ENCODE assay signal across 8 mouse cellular contexts in the genomic region with DNA sequence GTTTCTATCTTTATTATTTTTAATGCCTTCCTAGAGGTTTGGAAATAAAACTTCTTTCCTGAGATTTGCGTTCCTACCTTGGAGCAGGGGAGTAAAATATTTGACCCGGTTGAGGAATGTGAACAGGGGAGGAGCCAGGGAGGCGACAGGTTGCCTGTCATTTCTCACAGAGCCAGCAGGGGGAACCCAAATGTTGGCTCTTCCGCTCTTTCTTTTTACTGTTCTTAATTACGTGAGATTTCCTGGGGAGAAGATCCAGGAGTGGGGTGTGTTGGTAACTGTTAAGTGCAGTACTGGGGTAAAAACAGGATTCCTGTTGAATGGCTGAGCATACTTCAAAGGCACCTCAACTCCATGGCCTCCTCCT. TPM values are rescaled to one million over a fixed set of nuclear protein-coding genes. Genes with fewer than 3 reads are reported as not detected.
DNase-seq lines count a peak whose midpoint lies in the region; ATAC-seq lines count a peak whose summit lies in the region.
"Had no signal": no experiment of that assay in that cellular context is flagged by ENCODE, and none has a peak within 500 bp of the region (broad histone marks: within the 10 kb centered on the region; RNA-seq: fewer than 3 reads in every experiment).

No protein-coding gene starts in this region.

- H3K4me3 ChIP-seq in forebrain, embryonic 16.5 days (replicated peaks; ENCODE audit: low read length): no peak overlapping the region
- H3K4me3 ChIP-seq in limb, embryonic 10.5 days: no peak overlapping the region
- H3K4me3 ChIP-seq in midbrain, embryonic 11.5 days (ENCODE audit: low read depth, low read length): no peak overlapping the region
- H3K4me3 ChIP-seq: neural tube, embryonic 13.5 days had no signal

- H3K4me2 ChIP-seq in forebrain, embryonic 16.5 days (ENCODE audit: low read length): no peak overlapping the region
- H3K4me2 ChIP-seq in midbrain, embryonic 11.5 days: no peak overlapping the region
- H3K4me2 ChIP-seq: neural tube, embryonic 13.5 days had no signal

- H3K27ac ChIP-seq in forebrain, embryonic 16.5 days (ENCODE audit: low read length): no peak overlapping the region
- no peak overlapping the region for H3K27ac ChIP-seq in limb, embryonic 10.5 days
- no peak overlapping the region for H3K27ac ChIP-seq in midbrain, embryonic 11.5 days (ENCODE audit: low read depth, low read length)
- H3K27ac ChIP-seq: neural tube, embryonic 13.5 days had no signal

- H3K36me3 ChIP-seq in forebrain, embryonic 16.5 days (ENCODE audit: control insufficient read depth, insufficient read depth): peaks cover 8% of the 10 kb centered on the region; the same call in 1 of the 2 replicates
- H3K36me3 ChIP-seq in limb, embryonic 10.5 days: peaks cover 59% of the 10 kb centered on the region
- peaks cover 7% of the 10 kb centered on the region; the same call in 1 of the 2 replicates for H3K36me3 ChIP-seq in midbrain, embryonic 11.5 days (ENCODE audit: control insufficient read depth, insufficient read depth, low read length)

- 0 out of 2 replicates have a peak, but pooled peaks have one; percentile 36 for ATAC-seq in forebrain, embryonic 16.5 days
- ATAC-seq in midbrain, embryonic 11.5 days (ENCODE audit: low FRiP score): no peak

- WGBS in forebrain, embryonic 16.5 days: 14% methylated on average over 5 of the region's 5 CpGs
- WGBS in limb, embryonic 10.5 days: 8% methylated on average over 5 of the region's 5 CpGs
- WGBS in midbrain, embryonic 11.5 days: 20% methylated on average over 5 of the region's 5 CpGs

- no peaks in the 10 kb centered on the region for H3K4me1 ChIP-seq in forebrain, embryonic 16.5 days (replicated peaks; ENCODE audit: control insufficient read depth, insufficient read depth, low read length)
- peaks cover 9% of the 10 kb centered on the region; the same call in 1 of the 2 replicates for H3K4me1 ChIP-seq in limb, embryonic 10.5 days
- no peaks in the 10 kb centered on the region for H3K4me1 ChIP-seq in midbrain, embryonic 11.5 days (ENCODE audit: control insufficient read depth, insufficient read depth, low read length)
- H3K4me1 ChIP-seq: neural tube, embryonic 13.5 days had no signal

- peak; percentile 43 for DNase-seq in ovary, postnatal 36 days (ENCODE audit: low spot score)
- DNase-seq in ovary, postnatal 10 days (ENCODE audit: low spot score): no peak
- peak; percentile 88 for DNase-seq in ZHBTc4 (ENCODE audit: low read depth, low spot score)
- peak; percentile 52 for DNase-seq in limb, embryonic 10.5 days (ENCODE audit: low spot score)
- peak; percentile 91 for DNase-seq in midbrain, embryonic 11.5 days (ENCODE audit: low spot score, missing footprints)
- no peak for DNase-seq in left cerebral cortex, postnatal 36 days (ENCODE audit: low spot score in 2 of 2)

- H3K9ac ChIP-seq in forebrain, embryonic 16.5 days (replicated peaks; ENCODE audit: low read depth, low read length): no peak overlapping the region
- no peak overlapping the region for H3K9ac ChIP-seq in midbrain, embryonic 11.5 days (ENCODE audit: low read length)
- H3K9ac ChIP-seq: neural tube, embryonic 13.5 days had no signal

- H3K27me3 ChIP-seq in forebrain, embryonic 16.5 days (replicated peaks; ENCODE audit: control insufficient read depth, insufficient read depth, low read length): no peaks in the 10 kb centered on the region
- no peaks in the 10 kb centered on the region for H3K27me3 ChIP-seq in limb, embryonic 10.5 days (ENCODE audit: low read depth, poor library complexity, severe bottlenecking)
- H3K27me3 ChIP-seq in midbrain, embryonic 11.5 days (ENCODE audit: control insufficient read depth, insufficient read depth, low read length): no peaks in the 10 kb centered on the region
- H3K27me3 ChIP-seq: neural tube, embryonic 13.5 days had no signal

- H3K9me3 ChIP-seq in forebrain, embryonic 16.5 days (ENCODE audit: control insufficient read depth, low read length): no peaks in the 10 kb centered on the region
- H3K9me3 ChIP-seq in limb, embryonic 10.5 days (replicated peaks): no peaks in the 10 kb centered on the region
- no peaks in the 10 kb centered on the region for H3K9me3 ChIP-seq in midbrain, embryonic 11.5 days (ENCODE audit: control insufficient read depth, low read length)
- H3K9me3 ChIP-seq: neural tube, embryonic 13.5 days had no signal

- intact Hi-C loops in left cerebral cortex, postnatal 36 days (cut with DNase I): no loop called here

RNA-seq across cellular contexts. Expression of gene Anxa9, which starts 10.9 kb away (rescaled TPM):
- 0.51 and 0.86 TPM in 2 replicates for polyA plus RNA-seq in forebrain, embryonic 16.5 days (2015; fragmentation: Nextera tagmentation; extraction: Ambion mirVana)
- polyA plus RNA-seq in limb, embryonic 10.5 days (2016; fragmentation: Nextera tagmentation; extraction: Ambion mirVana): 1.2 and 1.6 TPM in 2 replicates
- 0.87 and 1.3 TPM in 2 replicates for polyA plus RNA-seq in midbrain, embryonic 11.5 days (2014; fragmentation: Nextera tagmentation; extraction: Ambion mirVana)
- 1 to 10 TPM; 1.1 TPM for total RNA-seq in left cerebral cortex, postnatal 36 days (2021)

RNA-seq across cellular contexts. Expression of gene Prune1, which starts 14.2 kb away (rescaled TPM):
- 45.8 and 55.6 TPM in 2 replicates for polyA plus RNA-seq in forebrain, embryonic 16.5 days (2015; fragmentation: Nextera tagmentation; extraction: Ambion mirVana)
- polyA plus RNA-seq in limb, embryonic 10.5 days (2016; fragmentation: Nextera tagmentation; extraction: Ambion mirVana): 27.7 and 30.5 TPM in 2 replicates
- polyA plus RNA-seq in midbrain, embryonic 11.5 days (2014; fragmentation: Nextera tagmentation; extraction: Ambion mirVana): 28.0 and 29.7 TPM in 2 replicates
- total RNA-seq in left cerebral cortex, postnatal 36 days (2021): 10 to 100 TPM; 24.9 to 27.0 TPM

RNA-seq across cellular contexts. Expression of gene Mindy1, which starts 14.9 kb away (rescaled TPM):
- 43.6 and 44.3 TPM in 2 replicates for polyA plus RNA-seq in forebrain, embryonic 16.5 days (2015; fragmentation: Nextera tagmentation; extraction: Ambion mirVana)
- polyA plus RNA-seq in limb, embryonic 10.5 days (2016; fragmentation: Nextera tagmentation; extraction: Ambion mirVana): 25.8 and 33.0 TPM in 2 replicates
- polyA plus RNA-seq in midbrain, embryonic 11.5 days (2014; fragmentation: Nextera tagmentation; extraction: Ambion mirVana): 38.8 and 43.3 TPM in 2 replicates
- total RNA-seq in left cerebral cortex, postnatal 36 days (2021): 10 to 100 TPM; 21.6 to 22.9 TPM

RNA-seq across cellular contexts. Expression of gene Cers2, which starts 18.5 kb away (rescaled TPM):
- polyA plus RNA-seq in forebrain, embryonic 16.5 days (2015; fragmentation: Nextera tagmentation; extraction: Ambion mirVana): 104 and 108 TPM in 2 replicates
- 131 and 144 TPM in 2 replicates for polyA plus RNA-seq in limb, embryonic 10.5 days (2016; fragmentation: Nextera tagmentation; extraction: Ambion mirVana)
- polyA plus RNA-seq in midbrain, embryonic 11.5 days (2014; fragmentation: Nextera tagmentation; extraction: Ambion mirVana): 94.1 and 97.1 TPM in 2 replicates
- total RNA-seq in left cerebral cortex, postnatal 36 days (2021): 10 to 100 TPM; 49.2 to 53.5 TPM

RNA-seq across cellular contexts. Expression of gene Bnipl, which starts 45.1 kb away (rescaled TPM):
- 0.23 TPM in 1 of 2 replicates, not detected in the other for polyA plus RNA-seq in forebrain, embryonic 16.5 days (2015; fragmentation: Nextera tagmentation; extraction: Ambion mirVana)
- polyA plus RNA-seq in limb, embryonic 10.5 days (2016; fragmentation: Nextera tagmentation; extraction: Ambion mirVana): 0.35 and 0.79 TPM in 2 replicates
- 0.20 TPM in 1 of 2 replicates, not detected in the other for polyA plus RNA-seq in midbrain, embryonic 11.5 days (2014; fragmentation: Nextera tagmentation; extraction: Ambion mirVana)
- under 1 TPM; 0.39 to 0.86 TPM for total RNA-seq in left cerebral cortex, postnatal 36 days (2021)
- polyA plus RNA-seq: neural tube, embryonic 13.5 days had no signal

Comparison
In these comparisons a context has a peak if more than half of its experiments do, and no peak if none do; other contexts are left out.
1. DNase-seq: peak in ovary, postnatal 36 days (single experiment), ZHBTc4 (single experiment), limb, embryonic 10.5 days (single experiment) and midbrain, embryonic 11.5 days (single experiment); none in ovary, postnatal 10 days (single experiment) and left cerebral cortex, postnatal 36 days (0 of 2).